Mouse (Mus musculus): ENCODE results near the gene Otog. TPM values are rescaled to one million over a fixed set of nuclear protein-coding genes. Genes with fewer than 3 reads are reported as not detected.

The Otog gene
- total and polyA plus RNA-seq, 3 experiments, result under 0.01 TPM; not detected in 2

GRCm38 (mm10) chr7:46285161-46285839 is 44.5 kb downstream of the Otog start:
- no peak for DNase-seq (ENCODE audit: extremely low read depth)
- dilution Hi-C loops (cut with MboI; ENCODE audit: extremely low pct_ligation_motif_present, extremely low pct_unique_long_range_greater_than_20kb, low sequenced_read_pairs), result no loop called here
- no peaks in the 10 kb centered on the region for H3K9me3 ChIP-seq (replicated peaks; ENCODE audit: low read length)
- H3K79me2 ChIP-seq (replicated peaks; ENCODE audit: control insufficient read depth, extremely low read depth, insufficient read depth, poor library complexity, severe bottlenecking), result no peaks in the 10 kb centered on the region
- no peak overlapping the region for H3K4me3 ChIP-seq (replicated peaks in 1 of 3; ENCODE audit: low read depth in 2 of 3, low read length in 2 of 3, poor library complexity in 1 of 3)
- no peaks in the 10 kb centered on the region for H3K4me1 ChIP-seq (ENCODE audit: control insufficient read depth in 1 of 2, insufficient read depth in 2 of 2)
- in situ Hi-C loops (cut with MboI; ENCODE audit: low pct_ligation_motif_present, low pct_unique_long_range_greater_than_20kb, low sequenced_read_pairs), result no loop called here
- TF ChIP-seq MAX (IDR thresholded peaks at IDR 0.05; ENCODE audit: low read length) (no peak), POLR2AphosphoS2 (IDR thresholded peaks at IDR 0.05; ENCODE audit: low read depth, low read length) (no peak), CHD2 (IDR thresholded peaks at IDR 0.05; ENCODE audit: low read length) (no peak), USF2 (conservative IDR thresholded peaks at IDR 0.05; ENCODE audit: low read depth, low read length) (no peak), ELF1 (IDR thresholded peaks at IDR 0.05; ENCODE audit: low read depth, low read length) (no peak), SIN3A (IDR thresholded peaks at IDR 0.05; ENCODE audit: low read length) (no peak), BHLHE40 (IDR thresholded peaks at IDR 0.05; ENCODE audit: low read depth, low read length) (no peak), NELFE (IDR thresholded peaks at IDR 0.05; ENCODE audit: low read depth, low read length) (no peak), ZMIZ1 (IDR thresholded peaks at IDR 0.05; ENCODE audit: low read depth, low read length) (no peak), CHD1 (IDR thresholded peaks at IDR 0.05; ENCODE audit: low read depth, low read length) (no peak), ZKSCAN1 (IDR thresholded peaks at IDR 0.05; ENCODE audit: borderline replicate concordance, low read depth, low read length) (no peak), NRF1 (IDR thresholded peaks at IDR 0.05; ENCODE audit: low read depth, low read length) (no peak), ETS1 (conservative IDR thresholded peaks at IDR 0.05; ENCODE audit: low read depth, low read length) (no peak), ZNF384 (IDR thresholded peaks at IDR 0.05; ENCODE audit: low read depth, low read length) (no peak), MXI1 (IDR thresholded peaks at IDR 0.05; ENCODE audit: low read depth, low read length) (no peak), CTCF (conservative IDR thresholded peaks at IDR 0.05 in 1 of 2, IDR thresholded peaks at IDR 0.05 in 1 of 2; ENCODE audit: low read depth in 2 of 2, low read length in 2 of 2) (no peak), JUN (IDR thresholded peaks at IDR 0.05; ENCODE audit: insufficient read depth, low read depth, low read length) (no peak)
- no peak overlapping the region for H3K27ac ChIP-seq (ENCODE audit: insufficient read depth, low read depth)
- peaks cover 84% of the 10 kb centered on the region for H3K27me3 ChIP-seq (replicated peaks)
- no peak overlapping the region for H3K4me2 ChIP-seq (ENCODE audit: insufficient read depth, low read depth, poor library complexity, severe bottlenecking)
- H3K36me3 ChIP-seq (replicated peaks in 1 of 2; ENCODE audit: control insufficient read depth in 1 of 2, insufficient read depth in 1 of 2, low read length in 1 of 2), result no peaks in the 10 kb centered on the region
- no peak overlapping the region for H3K9ac ChIP-seq (ENCODE audit: insufficient read depth, low read depth)

GRCm38 (mm10) chr7:46286391-46286790 is 45.6 kb downstream of the Otog start:
- Histone ChIP-seq H3K27ac (ENCODE audit: insufficient read depth, low read depth) (no peak overlapping the region), H3K4me1 (ENCODE audit: control insufficient read depth in 1 of 2, insufficient read depth in 2 of 2) (no peaks in the 10 kb centered on the region), H3K36me3 (replicated peaks in 1 of 2; ENCODE audit: control insufficient read depth in 1 of 2, insufficient read depth in 1 of 2, low read length in 1 of 2) (no peaks in the 10 kb centered on the region), H3K79me2 (replicated peaks; ENCODE audit: control insufficient read depth, extremely low read depth, insufficient read depth, poor library complexity, severe bottlenecking) (no peaks in the 10 kb centered on the region), H3K9me3 (replicated peaks; ENCODE audit: low read length) (no peaks in the 10 kb centered on the region), H3K9ac (ENCODE audit: insufficient read depth, low read depth) (no peak overlapping the region), H3K27me3 (replicated peaks) (peaks cover 87% of the 10 kb centered on the region), H3K4me2 (ENCODE audit: insufficient read depth, low read depth, poor library complexity, severe bottlenecking) (no peak overlapping the region), H3K4me3 (replicated peaks in 1 of 3; ENCODE audit: low read depth in 2 of 3, low read length in 2 of 3, poor library complexity in 1 of 3) (no peak overlapping the region)
- no peak for DNase-seq (ENCODE audit: extremely low read depth)
- dilution Hi-C loops (cut with MboI; ENCODE audit: extremely low pct_ligation_motif_present, extremely low pct_unique_long_range_greater_than_20kb, low sequenced_read_pairs), result no loop called here
- in situ Hi-C loops (cut with MboI; ENCODE audit: low pct_ligation_motif_present, low pct_unique_long_range_greater_than_20kb, low sequenced_read_pairs), result no loop called here
- TF ChIP-seq ZKSCAN1 (IDR thresholded peaks at IDR 0.05; ENCODE audit: borderline replicate concordance, low read depth, low read length) (no peak), POLR2AphosphoS2 (IDR thresholded peaks at IDR 0.05; ENCODE audit: low read depth, low read length) (no peak), HCFC1 (IDR thresholded peaks at IDR 0.05; ENCODE audit: low read depth, low read length) (no peak), JUN (IDR thresholded peaks at IDR 0.05; ENCODE audit: insufficient read depth, low read depth, low read length) (no peak), CHD2 (IDR thresholded peaks at IDR 0.05; ENCODE audit: low read length) (no peak), NELFE (IDR thresholded peaks at IDR 0.05; ENCODE audit: low read depth, low read length) (no peak), ELF1 (IDR thresholded peaks at IDR 0.05; ENCODE audit: low read depth, low read length) (no peak), NRF1 (IDR thresholded peaks at IDR 0.05; ENCODE audit: low read depth, low read length) (no peak), TBP (conservative IDR thresholded peaks at IDR 0.05; ENCODE audit: low read depth, low read length) (no peak), UBTF (IDR thresholded peaks at IDR 0.05; ENCODE audit: low read depth, low read length) (no peak), BHLHE40 (IDR thresholded peaks at IDR 0.05; ENCODE audit: low read depth, low read length) (no peak)

Measured in CH12.LX (cell line).